Mouse (Mus musculus): ENCODE data around the gene Xpo4. TPM values are rescaled to one million over a fixed set of nuclear protein-coding genes. Genes with fewer than 3 reads are reported as not detected.

Xpo4 gene
- polyA plus RNA-seq, 1 experiment from 2014 or later, result 11.0 TPM

GRCm38 (mm10) chr14:57706760-57707099 lies 41.5 kb upstream of the Xpo4 start:
- no peaks in the 10 kb centered on the region for H3K27me3 ChIP-seq (ENCODE audit: insufficient read depth, low read length)
- peaks cover 21% of the 10 kb centered on the region for H3K4me1 ChIP-seq (replicated peaks; ENCODE audit: insufficient read depth, low read length)
- TF ChIP-seq CTCF (IDR thresholded peaks at IDR 0.05; ENCODE audit: low read depth), result no peak
- WGBS, result 73% methylated on average over 4 of the region's 4 CpGs
- ATAC-seq (replicated peaks; ENCODE audit: low FRiP score, low read depth), result no peak
- DNase-seq (ENCODE audit: low spot score), result no peak
- peaks cover 24% of the 10 kb centered on the region for H3K36me3 ChIP-seq (ENCODE audit: insufficient read depth, low read length)
- H3K9ac ChIP-seq (ENCODE audit: low read depth, low read length), result no peak overlapping the region
- no peak overlapping the region for H3K4me2 ChIP-seq (ENCODE audit: low read length)
- peak overlapping the region; percentile 85 for H3K27ac ChIP-seq
- H3K4me3 ChIP-seq (replicated peaks; ENCODE audit: low read depth, low read length), result no peak overlapping the region
- no peaks in the 10 kb centered on the region for H3K9me3 ChIP-seq (replicated peaks; ENCODE audit: low read length)

DNA sequence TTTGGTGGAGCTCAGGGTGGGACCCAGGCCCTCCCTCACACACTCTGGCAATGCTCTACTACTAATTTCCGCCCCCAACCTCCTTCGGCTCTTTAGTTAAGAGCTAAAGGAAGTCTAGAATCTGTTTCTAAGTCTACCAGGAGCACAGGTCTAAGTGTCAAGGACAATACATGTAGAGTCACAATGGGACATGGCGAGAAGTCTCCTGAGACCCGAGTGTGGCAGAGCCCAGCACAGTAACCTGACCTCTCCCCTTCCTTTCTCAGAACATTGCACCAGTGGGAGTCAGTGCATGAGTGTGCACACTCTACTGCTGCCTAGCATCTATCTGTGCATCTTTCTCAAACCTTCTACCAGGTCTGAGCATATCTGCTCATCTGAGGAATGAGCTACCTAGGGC lies 40.5 kb upstream of the Xpo4 start:
- Histone ChIP-seq H3K27ac (no peak overlapping the region), H3K27me3 (ENCODE audit: insufficient read depth, low read length) (no peaks in the 10 kb centered on the region), H3K36me3 (ENCODE audit: insufficient read depth, low read length) (peaks cover 28% of the 10 kb centered on the region), H3K9ac (ENCODE audit: low read depth, low read length) (no peak overlapping the region), H3K9me3 (replicated peaks; ENCODE audit: low read length) (no peaks in the 10 kb centered on the region), H3K4me1 (replicated peaks; ENCODE audit: insufficient read depth, low read length) (peaks cover 21% of the 10 kb centered on the region; the same call in 1 of the 2 replicates), H3K4me2 (ENCODE audit: low read length) (no peak overlapping the region), H3K4me3 (replicated peaks; ENCODE audit: low read depth, low read length) (no peak overlapping the region)
- no peak for TF ChIP-seq CTCF (IDR thresholded peaks at IDR 0.05; ENCODE audit: low read depth)
- ATAC-seq (replicated peaks; ENCODE audit: low FRiP score, low read depth) (no peak), DNase-seq (ENCODE audit: low spot score) (no peak)
- 77% methylated on average over 4 of the region's 4 CpGs for WGBS

DNA sequence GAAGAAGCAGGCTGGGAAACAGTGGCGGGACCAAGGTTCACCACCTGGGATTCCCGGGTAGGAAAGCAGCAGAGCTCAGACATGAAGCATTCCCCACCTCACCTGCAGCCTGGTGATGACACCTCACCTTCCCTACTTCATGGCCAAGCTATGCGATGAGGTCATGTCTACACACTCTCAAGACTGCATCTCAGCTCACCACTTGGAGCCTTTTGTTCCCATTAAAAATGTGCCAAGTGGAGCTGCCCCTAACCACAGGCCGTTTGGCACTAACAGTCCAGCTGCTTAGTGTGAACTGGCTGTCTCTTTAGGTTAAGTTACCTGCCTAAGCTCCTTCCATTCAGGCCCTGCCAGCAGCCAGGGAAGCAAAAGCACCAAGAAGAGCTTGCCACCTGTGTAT lies 39.8 kb upstream of the Xpo4 start:
- WGBS, result 84% methylated on average over 4 of the region's 4 CpGs

GRCm38 (mm10) chr14:57701915-57702477 lies 36.8 kb upstream of the Xpo4 start:
- Histone ChIP-seq H3K27ac (no peak overlapping the region), H3K27me3 (ENCODE audit: insufficient read depth, low read length) (no peaks in the 10 kb centered on the region), H3K4me2 (ENCODE audit: low read length) (no peak overlapping the region), H3K9me3 (replicated peaks; ENCODE audit: low read length) (no peaks in the 10 kb centered on the region), H3K9ac (ENCODE audit: low read depth, low read length) (no peak overlapping the region), H3K4me3 (replicated peaks; ENCODE audit: low read depth, low read length) (no peak overlapping the region), H3K4me1 (replicated peaks; ENCODE audit: insufficient read depth, low read length) (peaks cover 6% of the 10 kb centered on the region; the same call in 1 of the 2 replicates), H3K36me3 (ENCODE audit: insufficient read depth, low read length) (peaks cover 56% of the 10 kb centered on the region)
- DNase-seq (ENCODE audit: low spot score) (no peak), ATAC-seq (replicated peaks; ENCODE audit: low FRiP score, low read depth) (no peak)
- WGBS, result 71% methylated on average over 12 of the region's 12 CpGs
- TF ChIP-seq CTCF (IDR thresholded peaks at IDR 0.05; ENCODE audit: low read depth), result no peak

More for the DNA sequence above, 39.8 kb upstream of the Xpo4 start:
- Histone ChIP-seq H3K9me3 (replicated peaks; ENCODE audit: low read length) (no peaks in the 10 kb centered on the region), H3K27ac (no peak overlapping the region), H3K27me3 (ENCODE audit: insufficient read depth, low read length) (no peaks in the 10 kb centered on the region), H3K9ac (ENCODE audit: low read depth, low read length) (no peak overlapping the region), H3K4me1 (replicated peaks; ENCODE audit: insufficient read depth, low read length) (peaks cover 21% of the 10 kb centered on the region; the same call in 1 of the 2 replicates), H3K4me2 (ENCODE audit: low read length) (no peak overlapping the region), H3K36me3 (ENCODE audit: insufficient read depth, low read length) (peaks cover 34% of the 10 kb centered on the region), H3K4me3 (replicated peaks; ENCODE audit: low read depth, low read length) (no peak overlapping the region)
- no peak for ATAC-seq (replicated peaks; ENCODE audit: low FRiP score, low read depth)
- DNase-seq (ENCODE audit: low spot score), result no peak
- TF ChIP-seq CTCF (IDR thresholded peaks at IDR 0.05; ENCODE audit: low read depth), result no peak

DNA sequence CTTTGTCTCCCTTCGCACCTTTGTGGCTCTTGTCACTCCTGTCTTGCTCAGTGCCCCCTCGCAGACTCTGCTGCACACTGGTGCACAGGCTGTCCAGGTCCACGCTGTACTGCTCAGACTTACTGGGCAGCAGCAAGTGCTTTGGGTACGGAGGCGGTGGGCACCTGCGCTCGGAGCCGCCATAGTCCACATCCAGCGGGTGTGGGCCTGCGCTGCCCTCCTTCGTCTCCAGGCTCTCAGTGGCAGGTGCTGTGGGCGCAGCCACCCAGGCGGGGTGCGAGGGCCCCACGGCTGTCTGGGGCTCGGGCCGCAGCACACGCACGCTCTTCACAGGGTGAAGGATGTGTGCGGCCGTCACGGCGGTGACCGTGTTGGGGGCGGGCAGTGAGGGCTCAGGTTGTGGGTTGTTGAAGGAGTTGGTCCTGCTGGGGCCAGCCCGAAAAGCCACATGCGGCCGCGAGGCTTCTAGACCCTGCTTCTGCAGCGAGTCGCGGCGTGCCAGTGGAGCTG lies 34.3 kb upstream of the Xpo4 start:
- Histone ChIP-seq H3K27ac (no peak overlapping the region), H3K4me2 (ENCODE audit: low read length) (no peak overlapping the region), H3K36me3 (ENCODE audit: insufficient read depth, low read length) (peaks cover 67% of the 10 kb centered on the region), H3K9me3 (replicated peaks; ENCODE audit: low read length) (no peaks in the 10 kb centered on the region), H3K4me3 (replicated peaks; ENCODE audit: low read depth, low read length) (no peak overlapping the region), H3K27me3 (ENCODE audit: insufficient read depth, low read length) (no peaks in the 10 kb centered on the region), H3K4me1 (replicated peaks; ENCODE audit: insufficient read depth, low read length) (no peaks in the 10 kb centered on the region), H3K9ac (ENCODE audit: low read depth, low read length) (no peak overlapping the region)
- DNase-seq (ENCODE audit: low spot score) (no peak), ATAC-seq (replicated peaks; ENCODE audit: low FRiP score, low read depth) (no peak)
- WGBS, result 96% methylated on average over 33 of the region's 33 CpGs
- TF ChIP-seq CTCF (IDR thresholded peaks at IDR 0.05; ENCODE audit: low read depth), result no peak

DNA sequence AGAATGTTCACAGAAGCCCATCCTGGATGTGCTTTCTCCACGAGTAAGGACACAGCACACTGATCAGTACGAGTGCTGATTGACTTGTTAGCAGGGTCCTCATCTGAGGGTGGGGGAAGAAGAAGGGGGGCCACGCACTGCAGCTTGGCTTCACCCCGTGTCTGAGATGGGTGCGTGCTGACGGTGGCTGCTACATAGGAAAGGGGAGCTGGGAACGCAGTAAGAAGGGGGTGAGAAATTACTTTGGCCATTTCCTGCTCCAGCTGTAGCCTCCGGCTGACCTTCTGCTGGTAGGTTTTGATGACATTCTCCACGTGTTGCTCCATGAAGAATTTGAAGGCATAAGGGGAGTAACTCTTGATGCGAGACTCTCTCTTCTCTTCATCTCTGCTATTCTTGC lies 33.8 kb upstream of the Xpo4 start:
- WGBS, result 88% methylated on average over 10 of the region's 10 CpGs
- Histone ChIP-seq H3K4me2 (ENCODE audit: low read length) (no peak overlapping the region), H3K36me3 (ENCODE audit: insufficient read depth, low read length) (peaks cover 71% of the 10 kb centered on the region), H3K9me3 (replicated peaks; ENCODE audit: low read length) (no peaks in the 10 kb centered on the region), H3K4me3 (replicated peaks; ENCODE audit: low read depth, low read length) (no peak overlapping the region), H3K27ac (no peak overlapping the region), H3K27me3 (ENCODE audit: insufficient read depth, low read length) (no peaks in the 10 kb centered on the region), H3K4me1 (replicated peaks; ENCODE audit: insufficient read depth, low read length) (no peaks in the 10 kb centered on the region), H3K9ac (ENCODE audit: low read depth, low read length) (no peak overlapping the region)
- no peak for DNase-seq (ENCODE audit: low spot score)
- no peak for TF ChIP-seq CTCF (IDR thresholded peaks at IDR 0.05; ENCODE audit: low read depth)
- ATAC-seq (replicated peaks; ENCODE audit: low FRiP score, low read depth), result no peak

DNA sequence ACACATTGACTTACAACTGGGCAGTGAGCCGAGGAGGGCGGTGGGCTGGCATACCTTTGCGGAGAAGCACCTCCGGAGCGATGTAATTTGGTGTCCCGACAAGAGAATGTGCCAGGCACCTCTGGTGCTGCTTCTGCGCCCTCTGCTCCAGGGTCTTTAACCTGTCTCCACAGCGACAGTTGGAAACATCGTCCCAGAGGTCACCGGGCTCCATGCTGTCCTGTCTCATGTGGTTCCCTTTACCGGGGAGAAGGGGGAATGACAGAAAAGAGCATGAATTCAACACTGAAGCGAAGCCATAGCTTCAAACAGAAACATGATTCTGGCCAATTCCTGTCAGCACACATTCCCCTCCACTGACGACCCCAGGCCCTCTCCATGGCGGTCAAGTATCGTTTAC lies 30.8 kb upstream of the Xpo4 start:
- Histone ChIP-seq H3K4me1 (replicated peaks; ENCODE audit: insufficient read depth, low read length) (no peaks in the 10 kb centered on the region), H3K27me3 (ENCODE audit: insufficient read depth, low read length) (no peaks in the 10 kb centered on the region), H3K36me3 (ENCODE audit: insufficient read depth, low read length) (peaks cover 65% of the 10 kb centered on the region), H3K9ac (ENCODE audit: low read depth, low read length) (no peak overlapping the region), H3K27ac (no peak overlapping the region), H3K4me3 (replicated peaks; ENCODE audit: low read depth, low read length) (no peak overlapping the region), H3K4me2 (ENCODE audit: low read length) (no peak overlapping the region), H3K9me3 (replicated peaks; ENCODE audit: low read length) (no peaks in the 10 kb centered on the region)
- TF ChIP-seq CTCF (IDR thresholded peaks at IDR 0.05; ENCODE audit: low read depth), result no peak
- no peak for ATAC-seq (replicated peaks; ENCODE audit: low FRiP score, low read depth)
- no peak for DNase-seq (ENCODE audit: low spot score)
- WGBS, result 92% methylated on average over 15 of the region's 15 CpGs

All from kidney, postnatal 0 days (tissue).